In genomic region chr3:26153036-26153741, GRCm38 (mm10) we compare ENCODE assay signal across 9 mouse cellular contexts.
A peak's percentile ranks its signal among the peaks of the same experiment; 100 is the strongest.
DNase-seq lines count a peak whose midpoint lies in the region; ATAC-seq lines count a peak whose summit lies in the region.
"Had no signal": no experiment of that assay in that cellular context is flagged by ENCODE, and none has a peak within 500 bp of the region (broad histone marks: within the 10 kb centered on the region; RNA-seq: fewer than 3 reads in every experiment).

No protein-coding gene starts in this region.

- peak overlapping the region; percentile 74 for H3K4me2 ChIP-seq in embryonic facial prominence, embryonic 12.5 days (replicated peaks)
- H3K4me2 ChIP-seq in hindbrain, embryonic 13.5 days, result peak overlapping the region; percentile 66
- peak overlapping the region; percentile 76 for H3K4me2 ChIP-seq in limb, embryonic 13.5 days (replicated peaks)

- no peak overlapping the region for H3K27ac ChIP-seq in embryonic facial prominence, embryonic 12.5 days
- peak overlapping the region; percentile 87 for H3K27ac ChIP-seq in hindbrain, embryonic 13.5 days
- 0 out of 2 replicates have a peak overlapping the region, but pooled peaks have one; percentile 33 for H3K27ac ChIP-seq in limb, embryonic 13.5 days

- H3K4me1 ChIP-seq in embryonic facial prominence, embryonic 12.5 days, result no peaks in the 10 kb centered on the region
- H3K4me1 ChIP-seq in hindbrain, embryonic 13.5 days (replicated peaks), result peaks cover 21% of the 10 kb centered on the region
- peaks cover 12% of the 10 kb centered on the region for H3K4me1 ChIP-seq in limb, embryonic 13.5 days

- H3K27me3 ChIP-seq in embryonic facial prominence, embryonic 12.5 days, result no peaks in the 10 kb centered on the region
- H3K27me3 ChIP-seq in hindbrain, embryonic 13.5 days, result no peaks in the 10 kb centered on the region
- 0 out of 2 replicates have a peak, but pooled peaks cover 3% of the 10 kb centered on the region for H3K27me3 ChIP-seq in limb, embryonic 13.5 days

- ATAC-seq in embryonic facial prominence, embryonic 12.5 days (ENCODE audit: insufficient number of reproducible peaks, insufficient read depth, low FRiP score, low TSS enrichment), result no peak
- peak; percentile 65 for ATAC-seq in hindbrain, embryonic 13.5 days (ENCODE audit: low FRiP score)
- no peak for ATAC-seq in limb, embryonic 13.5 days (ENCODE audit: low FRiP score, low read depth)

- no peaks in the 10 kb centered on the region for H3K9me3 ChIP-seq in embryonic facial prominence, embryonic 12.5 days
- H3K9me3 ChIP-seq in hindbrain, embryonic 13.5 days, result no peaks in the 10 kb centered on the region
- no peaks in the 10 kb centered on the region for H3K9me3 ChIP-seq in limb, embryonic 13.5 days

- WGBS in embryonic facial prominence, embryonic 12.5 days, result 3% methylated on average over 31 of the region's 31 CpGs
- WGBS in hindbrain, embryonic 13.5 days, result under 1% methylated on average over 31 of the region's 31 CpGs
- WGBS in limb, embryonic 13.5 days, result under 1% methylated on average over 31 of the region's 31 CpGs

- no peaks in the 10 kb centered on the region for H3K36me3 ChIP-seq in embryonic facial prominence, embryonic 12.5 days
- H3K36me3 ChIP-seq in hindbrain, embryonic 13.5 days, result no peaks in the 10 kb centered on the region
- H3K36me3 ChIP-seq in limb, embryonic 13.5 days, result no peaks in the 10 kb centered on the region

- peak; percentile 5 for DNase-seq in adrenal gland, postnatal 10 days
- no peak for DNase-seq in adrenal gland, adult 8-10 months
- peak; percentile 55 for DNase-seq in Muller cell, postnatal 12 days (ENCODE audit: inconsistent ontology term)
- peak; percentile 34 for DNase-seq in right cerebral cortex, adult 18-20 months
- no peak for DNase-seq in spleen, postnatal 36 days (ENCODE audit: low spot score in 2 of 2)

- peak overlapping the region; percentile 53 for H3K4me3 ChIP-seq in embryonic facial prominence, embryonic 12.5 days
- H3K4me3 ChIP-seq in hindbrain, embryonic 13.5 days, result peak overlapping the region; percentile 62
- peak overlapping the region; percentile 54 for H3K4me3 ChIP-seq in limb, embryonic 13.5 days
- H3K4me3 ChIP-seq: erythroblast, embryonic 14.5 days had no signal

- H3K9ac ChIP-seq in embryonic facial prominence, embryonic 12.5 days, result peak overlapping the region; percentile 38
- H3K9ac ChIP-seq in hindbrain, embryonic 13.5 days, result peak overlapping the region; percentile 77
- H3K9ac ChIP-seq in limb, embryonic 13.5 days, result peak overlapping the region; percentile 68

Comparison
In these comparisons a context has a peak if more than half of its experiments do, and no peak if none do; other contexts are left out.
1. DNase-seq: peak in adrenal gland, postnatal 10 days (single experiment), Muller cell, postnatal 12 days (single experiment) and right cerebral cortex, adult 18-20 months (single experiment); none in adrenal gland, adult 8-10 months (single experiment) and spleen, postnatal 36 days (0 of 2).
2. Peak in every context shown above with its lines, with median percentiles within 50 percentile points of each other: H3K4me2 ChIP-seq, H3K4me3 ChIP-seq and H3K9ac ChIP-seq.